47 mouse cellular contexts compared by ENCODE assay signal in genomic region chr17:37249460-37249859, GRCm38 (mm10). TPM values are rescaled to one million over a fixed set of nuclear protein-coding genes. Genes with fewer than 3 reads are reported as not detected.
"Had no signal": no experiment of that assay in that cellular context is flagged by ENCODE, and none has a peak within 500 bp of the region (broad histone marks: within the 10 kb centered on the region; RNA-seq: fewer than 3 reads in every experiment).

No protein-coding gene starts in this region.

- H3K27ac ChIP-seq: limb, embryonic 10.5 days; limb, embryonic 12.5 days; limb, embryonic 13.5 days; limb, embryonic 15.5 days; liver, embryonic 12.5 days; liver, embryonic 13.5 days; liver, embryonic 14.5 days; liver, embryonic 15.5 days; lung, embryonic 15.5 days; macrophage; midbrain, embryonic 10.5 days; midbrain, embryonic 12.5 days; midbrain, embryonic 13.5 days; midbrain, embryonic 15.5 days; neural tube, embryonic 12.5 days; neural tube, embryonic 13.5 days had no signal

- DNase-seq: left cerebral cortex, postnatal 4 days; liver; liver, embryonic 13.5 days; liver, postnatal 0 days; lung, adult 18-20 months; lung, adult 2 months; lung, embryonic 14.5 days; lung, postnatal 10 days; lung, postnatal 14 days; lung, postnatal 36 days; lung, postnatal 4 days; midbrain, embryonic 14.5 days had no signal

- H3K36me3 ChIP-seq: limb, embryonic 10.5 days; limb, embryonic 12.5 days; limb, embryonic 13.5 days; limb, embryonic 15.5 days; liver, embryonic 12.5 days; liver, embryonic 13.5 days; liver, embryonic 15.5 days; lung, embryonic 15.5 days; midbrain, embryonic 10.5 days; midbrain, embryonic 12.5 days; midbrain, embryonic 13.5 days; midbrain, embryonic 15.5 days; neural tube, embryonic 12.5 days; neural tube, embryonic 13.5 days had no signal

- H3K9me3 ChIP-seq: limb, embryonic 10.5 days; limb, embryonic 12.5 days; limb, embryonic 13.5 days; limb, embryonic 15.5 days; liver, embryonic 12.5 days; liver, embryonic 13.5 days; liver, embryonic 15.5 days; lung, embryonic 15.5 days; megakaryocyte, embryonic 14.5 days; midbrain, embryonic 10.5 days; midbrain, embryonic 12.5 days; midbrain, embryonic 13.5 days; midbrain, embryonic 15.5 days; neural tube, embryonic 12.5 days; neural tube, embryonic 13.5 days had no signal

- ATAC-seq: liver, embryonic 12.5 days; liver, postnatal 0 days; lung, postnatal 0 days; midbrain, embryonic 13.5 days; midbrain, embryonic 15.5 days; midbrain, embryonic 16.5 days had no signal

- H3K9ac ChIP-seq: limb, embryonic 12.5 days; limb, embryonic 13.5 days; limb, embryonic 15.5 days; liver, embryonic 12.5 days; liver, embryonic 13.5 days; liver, embryonic 14.5 days; liver, embryonic 15.5 days; liver, postnatal 0 days; lung, embryonic 14.5 days; lung, embryonic 15.5 days; midbrain, embryonic 12.5 days; midbrain, embryonic 13.5 days; midbrain, embryonic 15.5 days; neural tube, embryonic 12.5 days; neural tube, embryonic 13.5 days had no signal

- H3K27me3 ChIP-seq: limb, embryonic 12.5 days; limb, embryonic 13.5 days; limb, embryonic 15.5 days; liver, embryonic 12.5 days; liver, embryonic 13.5 days; liver, embryonic 15.5 days; lung, embryonic 15.5 days; megakaryocyte, embryonic 14.5 days; midbrain, embryonic 12.5 days; midbrain, embryonic 13.5 days; midbrain, embryonic 15.5 days; neural tube, embryonic 12.5 days; neural tube, embryonic 13.5 days had no signal

- H3K4me2 ChIP-seq: limb, embryonic 12.5 days; limb, embryonic 13.5 days; limb, embryonic 15.5 days; liver, embryonic 11.5 days; liver, embryonic 12.5 days; liver, embryonic 13.5 days; liver, embryonic 15.5 days; lung, embryonic 14.5 days; lung, embryonic 15.5 days; midbrain, embryonic 11.5 days; midbrain, embryonic 12.5 days; midbrain, embryonic 13.5 days; midbrain, embryonic 15.5 days; neural tube, embryonic 12.5 days; neural tube, embryonic 13.5 days had no signal

- H3K4me1 ChIP-seq: limb, embryonic 10.5 days; limb, embryonic 12.5 days; limb, embryonic 13.5 days; limb, embryonic 15.5 days; liver, embryonic 12.5 days; liver, embryonic 13.5 days; liver, embryonic 15.5 days; lung, embryonic 15.5 days; megakaryocyte, embryonic 14.5 days; midbrain, embryonic 10.5 days; midbrain, embryonic 12.5 days; midbrain, embryonic 13.5 days; midbrain, embryonic 15.5 days; neural tube, embryonic 12.5 days; neural tube, embryonic 13.5 days had no signal

- H3K4me3 ChIP-seq: limb, embryonic 10.5 days; limb, embryonic 12.5 days; limb, embryonic 13.5 days; limb, embryonic 15.5 days; liver, embryonic 12.5 days; liver, embryonic 13.5 days; liver, embryonic 15.5 days; lung, embryonic 15.5 days; megakaryocyte, embryonic 14.5 days; midbrain, embryonic 10.5 days; midbrain, embryonic 12.5 days; midbrain, embryonic 13.5 days; midbrain, embryonic 15.5 days; myocyte; neural tube, embryonic 12.5 days; neural tube, embryonic 13.5 days had no signal

RNA-seq across cellular contexts. Expression of gene Olfr97, which starts 12.3 kb away (rescaled TPM):
- total RNA-seq: left cerebral cortex, postnatal 14 days; left cerebral cortex, postnatal 25 days; left cerebral cortex, postnatal 36 days; left cerebral cortex, postnatal 4 days; liver, adult 2 months; megakaryocyte progenitor cell, adult 5-6 weeks; megakaryocyte, adult 5-6 weeks; megakaryocyte-erythroid progenitor cell, adult 5-6 weeks; midbrain, postnatal 0 days; monocyte, adult 5-6 weeks had no signal
- polyA plus RNA-seq: limb, embryonic 10.5 days; limb, embryonic 11.5 days; limb, embryonic 12.5 days; limb, embryonic 13.5 days; limb, embryonic 14.5 days; limb, embryonic 15.5 days; liver, adult 2 months; liver, embryonic 11.5 days; liver, embryonic 12.5 days; liver, embryonic 13.5 days; liver, embryonic 14.5 days; liver, embryonic 15.5 days; liver, embryonic 16.5 days; liver, postnatal 0 days; lung, adult 2 months; lung, embryonic 14.5 days; lung, embryonic 15.5 days; lung, embryonic 16.5 days; lung, postnatal 0 days; macrophage; midbrain, embryonic 10.5 days; midbrain, embryonic 11.5 days; midbrain, embryonic 12.5 days; midbrain, embryonic 13.5 days; midbrain, embryonic 14.5 days; midbrain, embryonic 15.5 days; midbrain, embryonic 16.5 days; midbrain, postnatal 0 days; myocyte; neural tube, embryonic 11.5 days; neural tube, embryonic 12.5 days; neural tube, embryonic 13.5 days had no signal

RNA-seq across cellular contexts. Expression of gene Olfr98, which starts 14.1 kb away (rescaled TPM):
- total RNA-seq: left cerebral cortex, postnatal 14 days; left cerebral cortex, postnatal 25 days; left cerebral cortex, postnatal 36 days; left cerebral cortex, postnatal 4 days; liver, adult 2 months; megakaryocyte progenitor cell, adult 5-6 weeks; megakaryocyte, adult 5-6 weeks; megakaryocyte-erythroid progenitor cell, adult 5-6 weeks; midbrain, postnatal 0 days; monocyte, adult 5-6 weeks had no signal
- polyA plus RNA-seq: limb, embryonic 10.5 days; limb, embryonic 11.5 days; limb, embryonic 12.5 days; limb, embryonic 13.5 days; limb, embryonic 14.5 days; limb, embryonic 15.5 days; liver, adult 2 months; liver, embryonic 11.5 days; liver, embryonic 12.5 days; liver, embryonic 13.5 days; liver, embryonic 14.5 days; liver, embryonic 15.5 days; liver, embryonic 16.5 days; liver, postnatal 0 days; lung, adult 2 months; lung, embryonic 14.5 days; lung, embryonic 15.5 days; lung, embryonic 16.5 days; lung, postnatal 0 days; macrophage; midbrain, embryonic 10.5 days; midbrain, embryonic 11.5 days; midbrain, embryonic 12.5 days; midbrain, embryonic 13.5 days; midbrain, embryonic 14.5 days; midbrain, embryonic 15.5 days; midbrain, embryonic 16.5 days; midbrain, postnatal 0 days; myocyte; neural tube, embryonic 11.5 days; neural tube, embryonic 12.5 days; neural tube, embryonic 13.5 days had no signal

RNA-seq across cellular contexts. Expression of gene Olfr96, which starts 29.5 kb away (rescaled TPM):
- total RNA-seq: left cerebral cortex, postnatal 14 days; left cerebral cortex, postnatal 25 days; left cerebral cortex, postnatal 36 days; left cerebral cortex, postnatal 4 days; liver, adult 2 months; megakaryocyte progenitor cell, adult 5-6 weeks; megakaryocyte, adult 5-6 weeks; megakaryocyte-erythroid progenitor cell, adult 5-6 weeks; midbrain, postnatal 0 days; monocyte, adult 5-6 weeks had no signal
- polyA plus RNA-seq: limb, embryonic 10.5 days; limb, embryonic 11.5 days; limb, embryonic 12.5 days; limb, embryonic 13.5 days; limb, embryonic 14.5 days; limb, embryonic 15.5 days; liver, adult 2 months; liver, embryonic 11.5 days; liver, embryonic 12.5 days; liver, embryonic 13.5 days; liver, embryonic 14.5 days; liver, embryonic 15.5 days; liver, embryonic 16.5 days; liver, postnatal 0 days; lung, adult 2 months; lung, embryonic 14.5 days; lung, embryonic 15.5 days; lung, embryonic 16.5 days; lung, postnatal 0 days; macrophage; midbrain, embryonic 10.5 days; midbrain, embryonic 11.5 days; midbrain, embryonic 12.5 days; midbrain, embryonic 13.5 days; midbrain, embryonic 14.5 days; midbrain, embryonic 15.5 days; midbrain, embryonic 16.5 days; midbrain, postnatal 0 days; myocyte; neural tube, embryonic 11.5 days; neural tube, embryonic 12.5 days; neural tube, embryonic 13.5 days had no signal

RNA-seq across cellular contexts. Expression of gene Olfr99, which starts 33.8 kb away (rescaled TPM):
- total RNA-seq: left cerebral cortex, postnatal 14 days; left cerebral cortex, postnatal 25 days; left cerebral cortex, postnatal 36 days; left cerebral cortex, postnatal 4 days; liver, adult 2 months; megakaryocyte progenitor cell, adult 5-6 weeks; megakaryocyte, adult 5-6 weeks; megakaryocyte-erythroid progenitor cell, adult 5-6 weeks; midbrain, postnatal 0 days; monocyte, adult 5-6 weeks had no signal
- polyA plus RNA-seq: limb, embryonic 10.5 days; limb, embryonic 11.5 days; limb, embryonic 12.5 days; limb, embryonic 13.5 days; limb, embryonic 14.5 days; limb, embryonic 15.5 days; liver, adult 2 months; liver, embryonic 11.5 days; liver, embryonic 12.5 days; liver, embryonic 13.5 days; liver, embryonic 14.5 days; liver, embryonic 15.5 days; liver, embryonic 16.5 days; liver, postnatal 0 days; lung, adult 2 months; lung, embryonic 14.5 days; lung, embryonic 15.5 days; lung, embryonic 16.5 days; lung, postnatal 0 days; macrophage; midbrain, embryonic 10.5 days; midbrain, embryonic 11.5 days; midbrain, embryonic 12.5 days; midbrain, embryonic 13.5 days; midbrain, embryonic 14.5 days; midbrain, embryonic 15.5 days; midbrain, embryonic 16.5 days; midbrain, postnatal 0 days; neural tube, embryonic 11.5 days; neural tube, embryonic 12.5 days; neural tube, embryonic 13.5 days had no signal
